Mouse (Mus musculus) liver, embryonic 16.5 days (tissue): ENCODE data around the gene Ncln. TPM values are rescaled to one million over a fixed set of nuclear protein-coding genes. Genes with fewer than 3 reads are reported as not detected.

Experiments used
- microRNA-seq: library from miRNA; unstranded; fragments of <30 nt; microRNA quantifications from one replicate; pipeline ENCODE4, GENCODE M21; 2016
- polyA plus RNA-seq: library from polyadenylated mRNA; unstranded; fragments of >200 nt; fragmentation: Nextera tagmentation; extraction: Ambion mirVana; gene quantifications from 2 replicates; pipeline ENCODE4 v1.2.1, GENCODE M21; 2015

Ncln gene
- polyA plus RNA-seq, 1 experiment from 2014 or later, result 47.1 TPM

Small RNAs within 50 kb of the gene (microRNA-seq; reads per million reads assigned to microRNA genes)
- not detected for gene Gm25595

Other genes starting within 250 kb of the Ncln start
- gene Matk, start 243.5 kb downstream of the Ncln start, polyA plus RNA-seq, result 1.6 and 1.8 TPM in 2 replicates
- 80.0 and 88.1 TPM in 2 replicates for gene Mrpl54, start 229.5 kb downstream of the Ncln start, polyA plus RNA-seq
- gene Apba3, start 229.4 kb downstream of the Ncln start, polyA plus RNA-seq, result 24.2 and 26.3 TPM in 2 replicates
- 0.82 and 1.4 TPM in 2 replicates for gene Tjp3, start 204.8 kb downstream of the Ncln start, polyA plus RNA-seq
- gene Pip5k1c, start 203.4 kb downstream of the Ncln start, polyA plus RNA-seq, result 13.9 and 14.7 TPM in 2 replicates
- 18.4 and 18.7 TPM in 2 replicates for gene Cactin, start 175.3 kb downstream of the Ncln start, polyA plus RNA-seq
- 4.3 and 4.5 TPM in 2 replicates for gene Tbxa2r, start 167.7 kb downstream of the Ncln start, polyA plus RNA-seq
- gene Gipc3, start 153.1 kb downstream of the Ncln start, polyA plus RNA-seq, result not detected in 2 replicates
- 19.8 and 22.5 TPM in 2 replicates for gene Hmg20b, start 145.9 kb downstream of the Ncln start, polyA plus RNA-seq
- gene Mfsd12, start 138.9 kb downstream of the Ncln start, polyA plus RNA-seq, result 9.2 and 11.9 TPM in 2 replicates
- 1.9 and 2.5 TPM in 2 replicates for gene 4930404N11Rik, start 130.6 kb downstream of the Ncln start, polyA plus RNA-seq
- 128 and 138 TPM in 2 replicates for gene Fzr1, start 117.9 kb downstream of the Ncln start, polyA plus RNA-seq
- gene Dohh, start 112.0 kb downstream of the Ncln start, polyA plus RNA-seq, result 46.3 and 48.3 TPM in 2 replicates
- gene Gm48551, start 111.9 kb downstream of the Ncln start, polyA plus RNA-seq, result 0.54 and 0.55 TPM in 2 replicates
- 0.44 and 0.48 TPM in 2 replicates for gene Gm48552, start 107.4 kb downstream of the Ncln start, polyA plus RNA-seq
- gene Smim24, start 103.3 kb downstream of the Ncln start, polyA plus RNA-seq, result 1.7 and 4.1 TPM in 2 replicates
- 10.2 and 12.0 TPM in 2 replicates for gene Nfic, start 40.8 kb downstream of the Ncln start, polyA plus RNA-seq
- 0.05 TPM in 1 of 2 replicates, not detected in the other for gene Celf5, start 13.7 kb downstream of the Ncln start, polyA plus RNA-seq
- gene S1pr4, start 3.7 kb upstream of the Ncln start, polyA plus RNA-seq, result 4.8 and 5.3 TPM in 2 replicates
- gene Gna15, start 27.8 kb upstream of the Ncln start, polyA plus RNA-seq, result 4.3 and 4.4 TPM in 2 replicates
- gene Gna11, start 48.8 kb upstream of the Ncln start, polyA plus RNA-seq, result 20.0 and 24.3 TPM in 2 replicates
- gene Aes, start 63.1 kb upstream of the Ncln start, polyA plus RNA-seq, result 131 and 141 TPM in 2 replicates
- gene Tle2, start 78.2 kb upstream of the Ncln start, polyA plus RNA-seq, result 1.8 and 2.7 TPM in 2 replicates
- gene Tle6, start 104.7 kb upstream of the Ncln start, polyA plus RNA-seq, result 3.5 and 4.5 TPM in 2 replicates
- 0.35 and 0.36 TPM in 2 replicates for gene BC025920, start 109.9 kb upstream of the Ncln start, polyA plus RNA-seq
- 6.9 and 8.1 TPM in 2 replicates for gene Sirt6, start 131.4 kb upstream of the Ncln start, polyA plus RNA-seq
- 2.1 and 2.4 TPM in 2 replicates for gene Ankrd24, start 132.1 kb upstream of the Ncln start, polyA plus RNA-seq
- 1.1 and 1.3 TPM in 2 replicates for gene Gm10778, start 152.7 kb upstream of the Ncln start, polyA plus RNA-seq
- 3.5 and 4.4 TPM in 2 replicates for gene Zfp433, start 208.4 kb upstream of the Ncln start, polyA plus RNA-seq